Mouse (Mus musculus) ES-Bruce4 (cell line): ENCODE results near the gene Pgs1.

Experiments used
- CTCF ChIP-seq: IDR thresholded peaks from one replicate; pipeline ENCODE4 v1.8.1; 2011; ENCODE audit warnings: low read depth, low read length
- EP300 ChIP-seq: IDR thresholded peaks from 2 replicates; pipeline ENCODE4 v1.6.1; 2011; ENCODE audit warnings: low read depth, low read length; ENCODE audit not compliant: insufficient read depth
- POLR2A ChIP-seq: IDR thresholded peaks from one replicate; pipeline ENCODE4 v1.8.1; 2011; ENCODE audit warnings: low read length; ENCODE audit not compliant: insufficient read depth

DNA sequence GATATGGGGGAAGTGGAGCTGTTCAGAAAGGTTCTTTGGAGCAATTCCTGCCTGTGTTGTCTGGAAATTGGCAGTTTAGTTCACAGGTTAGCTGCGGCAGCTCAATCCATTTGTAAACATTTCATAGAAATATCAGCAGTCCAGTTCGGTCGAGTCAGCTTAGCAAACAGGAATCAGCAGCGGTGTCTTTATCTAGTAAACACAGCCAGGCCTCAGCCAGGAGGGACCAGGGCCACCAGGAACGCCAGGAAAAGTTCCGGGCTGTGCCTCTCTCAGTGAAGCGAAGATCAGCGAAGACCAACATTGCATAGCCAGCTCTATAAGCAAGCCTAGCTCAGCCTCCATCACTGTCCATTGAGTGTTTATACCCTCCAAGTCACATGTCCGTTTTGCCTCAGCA is 45.0 kb downstream of the Pgs1 start:
- TF ChIP-seq EP300: no peak
- TF ChIP-seq CTCF: no peak
- no peak for TF ChIP-seq POLR2A
